Mouse (Mus musculus) cerebral cortex, adult 2 months (tissue): ENCODE data around the gene Ap1m1.

Experiments used
- WGBS: fragments of 180-500 bp; shearing (Covaris S2); methylation state at CpG from one replicate; pipeline ENCODE4 v1.1.7; 2018; 5-methylcytosine and 5-hydroxymethylcytosine counted together

The Ap1m1 gene

GRCm38 (mm10) chr8:72260585-72260984 lies 20.8 kb downstream of the Ap1m1 start:
- WGBS: 66% methylated on average over 4 of the region's 4 CpGs

DNA sequence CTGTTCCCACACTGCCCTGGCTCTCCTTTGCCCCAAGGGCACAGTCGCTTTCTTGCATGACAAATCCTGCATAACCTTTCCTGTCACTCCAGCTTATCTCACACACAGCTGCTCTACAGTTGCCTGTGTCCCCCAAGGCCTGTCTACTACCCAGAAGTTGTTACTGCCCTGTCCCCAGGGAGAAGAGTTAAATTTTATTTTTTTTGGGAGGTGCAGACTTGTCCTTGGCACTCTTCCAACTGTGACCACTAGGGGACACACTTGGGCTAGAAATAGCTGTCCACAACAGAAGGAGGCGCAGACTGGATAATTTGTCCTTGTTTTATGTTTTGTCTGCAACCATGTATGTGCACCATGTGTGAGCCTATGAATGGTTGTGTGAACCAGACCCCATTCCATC lies 21.2 kb downstream of the Ap1m1 start:
- 54% methylated on average over 2 of the region's 2 CpGs for whole genome bisulfite sequencing

- 60% methylated on average over 5 of the region's 5 CpGs for WGBS
These were observed 22.1 kb downstream of the Ap1m1 start for GRCm38 (mm10) chr8:72261872-72262271.

- 99% methylated on average over 2 of the region's 2 CpGs for WGBS
These were observed 22.9 kb downstream of the Ap1m1 start for GRCm38 (mm10) chr8:72262756-72263155.

DNA sequence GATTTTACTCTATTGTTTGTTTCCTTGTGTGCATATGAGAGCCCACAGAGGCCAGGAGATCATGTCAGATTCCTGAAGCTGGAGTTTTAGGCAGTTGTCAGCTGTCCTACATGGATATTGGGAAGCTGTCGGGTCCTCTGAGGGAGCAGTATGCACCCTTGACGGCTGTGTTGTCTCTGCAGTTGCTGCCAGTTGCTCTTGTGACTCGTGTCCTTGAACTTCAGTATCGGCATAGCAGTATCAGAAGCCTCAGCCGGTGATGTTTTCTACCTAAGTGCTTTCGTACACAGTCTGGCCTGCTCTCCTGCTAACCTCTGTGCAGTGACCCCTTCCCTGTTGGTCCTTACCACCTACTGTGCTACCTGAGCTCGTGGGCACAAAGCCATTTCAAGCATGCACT lies 23.6 kb downstream of the Ap1m1 start:
- WGBS: 86% methylated on average over 7 of the region's 7 CpGs

- WGBS: 42% methylated on average over 7 of the region's 7 CpGs
These were observed 25.5 kb downstream of the Ap1m1 start for GRCm38 (mm10) chr8:72265342-72265741.

DNA sequence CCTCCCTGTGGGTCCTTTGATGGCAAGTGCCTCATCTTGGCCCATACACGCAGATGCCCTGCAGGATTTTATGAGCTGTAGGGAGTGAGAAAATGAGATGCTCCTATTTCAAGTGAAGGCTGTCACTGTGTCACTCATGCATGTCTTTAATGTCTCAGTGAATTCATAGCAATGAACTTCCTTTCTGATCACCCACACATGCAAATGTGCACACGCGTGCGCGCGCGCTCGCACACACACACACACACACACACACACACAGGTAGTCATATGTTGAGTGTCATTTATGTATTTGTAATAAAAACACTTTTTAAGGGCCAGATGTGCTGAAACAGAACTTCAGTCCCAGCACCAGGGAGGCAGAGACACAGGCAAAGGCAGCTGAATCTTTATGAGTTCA lies 27.3 kb downstream of the Ap1m1 start:
- whole genome bisulfite sequencing: 98% methylated on average over 8 of the region's 8 CpGs

- 68% methylated on average over 15 of the region's 15 CpGs for WGBS
These were observed 28.5 kb downstream of the Ap1m1 start for GRCm38 (mm10) chr8:72268356-72268755.

DNA sequence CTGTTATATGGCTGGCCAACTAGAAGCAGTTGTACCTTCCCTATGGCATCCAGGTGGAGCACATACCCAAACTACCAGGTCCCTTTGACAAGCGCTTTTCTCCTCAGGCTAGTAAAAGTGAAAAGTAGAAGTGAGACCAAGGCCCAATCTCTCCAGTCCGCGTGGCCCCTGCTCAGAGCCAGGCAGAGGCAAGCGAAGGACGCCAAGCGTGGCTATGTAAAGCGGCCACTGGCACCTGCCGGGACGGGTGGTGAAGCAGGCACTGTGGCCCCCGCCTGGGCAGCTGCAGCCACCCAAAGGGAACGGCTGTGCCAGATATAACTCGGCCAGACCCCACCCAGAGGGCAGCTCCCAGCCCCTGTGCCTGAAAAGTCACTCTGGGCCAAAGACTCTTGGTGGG lies 30.8 kb downstream of the Ap1m1 start:
- WGBS: 89% methylated on average over 12 of the region's 12 CpGs

DNA sequence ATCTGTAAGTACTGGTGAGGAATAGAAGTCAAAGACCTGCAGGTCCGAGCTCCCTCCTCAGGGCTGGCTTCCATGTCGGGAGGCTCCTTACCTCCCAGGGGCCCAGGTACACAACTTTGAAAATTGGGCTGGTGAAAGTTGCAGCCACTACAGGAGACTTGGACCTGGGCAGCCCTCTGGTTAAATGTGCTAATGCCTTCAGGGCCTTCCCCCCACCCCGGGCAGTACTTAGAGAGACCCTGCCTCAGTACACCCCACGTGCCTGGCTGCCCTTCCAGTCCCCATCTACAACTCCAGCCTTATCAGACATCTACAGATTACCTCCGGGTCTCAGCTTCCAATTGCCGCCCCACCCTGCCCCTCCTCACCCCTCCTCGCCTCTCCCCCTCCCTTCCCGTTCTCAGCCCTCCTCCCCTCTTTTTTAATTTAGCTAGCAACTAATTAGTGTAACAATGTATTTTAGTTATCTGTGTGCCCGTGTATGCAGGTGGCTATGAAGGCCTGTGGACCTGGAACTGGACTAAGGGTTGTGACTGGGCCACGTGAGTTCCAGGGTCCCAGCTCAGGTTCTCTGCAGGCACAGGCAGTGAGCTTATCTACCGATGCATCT lies 31.3 kb downstream of the Ap1m1 start:
- 80% methylated on average over 11 of the region's 11 CpGs for WGBS

GRCm38 (mm10) chr8:72271691-72272090 lies 31.9 kb downstream of the Ap1m1 start:
- 80% methylated on average over 3 of the region's 3 CpGs for WGBS

GRCm38 (mm10) chr8:72272361-72272760 lies 32.5 kb downstream of the Ap1m1 start:
- WGBS: 8% methylated on average over 3 of the region's 3 CpGs

- 93% methylated on average over 1 of the region's 1 CpGs for WGBS
These were observed 33.4 kb downstream of the Ap1m1 start for GRCm38 (mm10) chr8:72273111-72273770.

GRCm38 (mm10) chr8:72273807-72274206 lies 34.0 kb downstream of the Ap1m1 start:
- WGBS: 82% methylated on average over 5 of the region's 5 CpGs

- WGBS: 91% methylated on average over 3 of the region's 3 CpGs
These were observed 37.4 kb downstream of the Ap1m1 start for GRCm38 (mm10) chr8:72277244-72277643.

DNA sequence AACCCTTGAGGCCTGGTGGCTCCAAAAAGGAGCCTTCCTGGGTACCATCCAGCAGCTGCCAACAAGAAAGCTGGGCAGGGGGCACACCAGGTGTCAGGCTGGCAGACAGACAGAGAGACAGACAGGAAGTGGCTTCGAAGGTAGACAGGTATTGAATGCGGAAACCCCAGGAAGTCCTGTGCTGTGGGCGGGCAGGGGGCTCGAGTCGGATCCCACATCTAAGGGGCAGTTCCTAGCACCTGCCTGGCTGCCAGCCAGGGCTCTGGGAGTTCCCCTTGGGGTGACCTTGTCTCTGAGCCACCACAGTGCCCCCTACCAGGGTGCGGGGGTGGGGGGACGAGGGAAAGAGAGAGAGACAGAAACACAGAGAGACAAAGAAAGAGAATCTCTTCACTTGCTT lies 39.3 kb downstream of the Ap1m1 start:
- 81% methylated on average over 7 of the region's 7 CpGs for WGBS

DNA sequence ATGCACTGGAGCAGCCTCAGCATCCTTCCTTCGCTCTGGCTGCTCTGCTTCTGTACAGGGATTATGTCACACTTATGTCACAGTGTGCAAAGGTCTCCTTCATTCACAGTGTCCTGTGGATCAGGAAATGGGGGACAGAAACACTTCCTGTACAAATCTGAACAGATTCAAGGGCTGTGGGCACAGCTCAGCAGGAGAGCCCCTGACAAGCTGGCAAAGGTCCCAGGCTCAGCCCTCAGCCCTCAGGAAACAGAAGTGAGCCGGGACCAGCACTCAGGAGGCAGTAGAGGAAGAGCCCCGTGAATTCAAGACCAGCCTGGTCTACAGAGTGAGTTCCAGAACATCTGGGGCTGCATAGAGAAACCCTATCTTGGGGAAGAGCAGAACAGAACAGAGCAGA lies 41.8 kb downstream of the Ap1m1 start:
- WGBS: 36% methylated on average over 3 of the region's 3 CpGs

GRCm38 (mm10) chr8:72285285-72285684 lies 45.5 kb downstream of the Ap1m1 start:
- 80% methylated on average over 4 of the region's 4 CpGs for WGBS

DNA sequence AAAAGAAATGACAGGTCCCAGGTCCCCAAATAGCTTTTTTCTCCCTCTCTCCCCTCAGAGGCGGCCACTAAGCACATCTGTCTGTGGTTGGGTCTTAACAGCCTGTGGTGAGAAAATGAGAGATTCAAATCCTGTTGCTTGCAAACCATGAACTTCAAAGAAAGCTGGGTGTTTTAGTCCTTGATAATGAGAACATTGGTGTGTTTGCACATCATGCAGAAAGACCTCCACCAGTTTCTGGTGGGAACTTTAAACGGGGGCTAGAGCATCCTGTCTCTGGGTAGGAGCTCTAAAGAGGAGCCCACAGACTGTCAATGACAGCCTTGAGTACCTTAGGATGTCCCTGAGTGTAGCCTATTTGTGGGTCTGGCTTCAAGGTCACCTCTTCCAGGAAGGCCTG lies 51.3 kb downstream of the Ap1m1 start:
- 94% methylated on average over 2 of the region's 2 CpGs for WGBS

DNA sequence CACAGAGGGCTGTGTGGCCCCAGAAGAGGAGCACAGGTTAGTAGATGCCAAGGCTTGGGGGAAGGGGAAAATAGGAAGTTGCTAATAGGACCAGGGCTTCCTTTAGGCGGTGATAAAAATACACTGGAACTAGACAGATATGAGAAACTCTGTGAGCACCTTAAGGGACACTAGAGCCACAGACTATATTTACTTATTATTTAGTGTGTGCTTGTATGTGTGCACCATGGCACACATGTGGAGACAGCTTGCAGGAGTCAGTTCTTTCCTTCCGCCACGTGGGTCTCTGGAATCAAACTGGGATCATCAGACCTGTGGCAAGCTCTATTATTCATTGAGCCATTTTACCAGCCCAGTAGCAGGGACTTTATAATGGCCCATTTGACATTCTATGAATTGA lies 55.3 kb downstream of the Ap1m1 start:
- 57% methylated on average over 3 of the region's 3 CpGs for WGBS

- 5% methylated on average over 8 of the region's 8 CpGs for WGBS
These were observed 55.9 kb downstream of the Ap1m1 start for GRCm38 (mm10) chr8:72295679-72296078.

DNA sequence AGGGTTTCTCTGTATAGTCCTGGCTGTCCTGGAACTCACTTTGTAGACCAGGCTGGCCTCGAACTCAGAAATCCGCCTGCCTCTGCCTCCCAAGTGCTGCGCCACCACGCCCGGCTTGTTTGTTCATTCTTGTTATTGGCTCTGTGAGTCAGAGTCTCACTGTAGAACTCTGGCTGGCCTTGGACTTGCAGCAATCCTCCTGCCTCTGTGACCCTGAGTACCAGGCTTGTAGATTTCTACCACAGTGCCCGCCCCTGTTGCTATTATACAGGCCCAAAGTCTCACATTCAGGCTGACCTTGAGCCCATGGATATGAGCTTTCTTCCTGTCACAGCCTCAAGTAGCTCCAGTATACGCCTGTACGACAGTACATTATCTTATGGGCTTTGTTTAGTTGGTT lies 56.7 kb downstream of the Ap1m1 start:
- 95% methylated on average over 8 of the region's 8 CpGs for WGBS

DNA sequence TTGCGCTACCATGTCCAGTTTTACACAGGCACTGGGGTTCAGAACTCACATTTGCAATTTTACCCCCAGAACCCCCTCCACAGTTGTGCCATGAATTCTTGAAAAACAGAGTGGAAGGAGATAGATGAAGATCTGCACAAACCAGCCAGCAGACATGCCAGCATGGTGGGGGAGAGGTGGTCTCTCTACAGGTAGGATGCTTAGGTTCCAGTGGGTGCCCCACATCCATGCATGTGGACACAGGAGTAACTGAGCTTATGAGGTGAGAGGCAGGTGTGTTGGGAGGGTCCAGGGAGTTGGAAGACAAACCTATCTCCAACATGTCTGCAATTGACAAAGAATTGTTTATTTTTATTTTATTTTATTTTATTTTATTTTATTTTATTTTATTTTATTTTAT lies 59.1 kb downstream of the Ap1m1 start:
- 100% methylated on average over 1 of the region's 1 CpGs for WGBS
